Mouse (Mus musculus) heart, postnatal 0 days (tissue): ENCODE measurements at regions not wholly inside any gene's neighbourhood (a gene's known extent, or its start where the extent isn't known, plus 50 kb on each side); places are given as distances from the start of the nearest gene placed in this dataset.

Experiments
- CTCF ChIP-seq: IDR thresholded peaks from 2 replicates; pipeline ENCODE4 v1.5.1; 2016; ENCODE audit warnings: antibody characterized with exemption, control low read depth, low read depth
- EP300 ChIP-seq: IDR thresholded peaks from 2 replicates; pipeline ENCODE4 v1.6.1; 2016; ENCODE audit warnings: antibody characterized with exemption, low read depth

DNA sequence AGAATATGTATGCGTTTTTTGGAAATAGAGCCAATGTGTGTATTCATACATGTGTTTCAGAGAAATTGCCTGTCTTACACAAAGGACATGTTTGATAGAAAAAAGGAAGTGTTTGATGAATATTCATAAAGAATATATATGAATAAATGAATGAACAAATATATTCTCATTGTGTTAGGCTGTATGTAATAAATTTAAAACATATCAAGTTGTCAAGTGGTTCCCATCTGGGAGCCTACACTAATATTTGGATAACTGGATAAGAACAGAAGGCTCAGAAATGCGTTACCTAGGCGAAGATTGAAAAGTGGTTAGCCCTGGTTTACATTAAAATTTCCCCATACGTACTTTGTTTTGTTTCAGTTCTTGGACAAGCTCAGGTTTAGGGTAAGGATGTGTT lies 1369.7 kb downstream of the Slc22a22 start:
- TF ChIP-seq CTCF = no peak
- TF ChIP-seq EP300 = no peak
